Mouse (Mus musculus): ENCODE data around the gene Trpc6.
A peak's percentile ranks its signal among the peaks of the same experiment; 100 is the strongest.

Trpc6 gene

GRCm38 (mm10) chr9:8544041-8544794 is at the start of gene Trpc6:
Gene Trpc6, plus strand, starts transcription at chr9:8544142.
- DNase-seq = peak in 1 of 2 experiments; percentile 4

GRCm38 (mm10) chr9:8520911-8521310 is 23.0 kb upstream of the Trpc6 start:
- DNase-seq = no peak

- no peak for DNase-seq
These were observed 10.3 kb upstream of the Trpc6 start for GRCm38 (mm10) chr9:8533670-8534069.

GRCm38 (mm10) chr9:8545236-8545635 is 1.3 kb downstream of the Trpc6 start:
- DNase-seq = no peak

- no peak for DNase-seq
These were observed 14.6 kb downstream of the Trpc6 start for GRCm38 (mm10) chr9:8558574-8558973.

- peak; percentile 19 to 36 for DNase-seq
These were observed 48.7 kb downstream of the Trpc6 start for GRCm38 (mm10) chr9:8592618-8593017.

GRCm38 (mm10) chr9:8597089-8597488 is 53.1 kb downstream of the Trpc6 start:
- peak; percentile 52 to 63 for DNase-seq

GRCm38 (mm10) chr9:8606816-8607491 is 63.0 kb downstream of the Trpc6 start:
- no peak for DNase-seq

- DNase-seq = no peak
These were observed 90.4 kb downstream of the Trpc6 start for GRCm38 (mm10) chr9:8634344-8634743.

- DNase-seq = no peak
These were observed 99.5 kb downstream of the Trpc6 start for GRCm38 (mm10) chr9:8643453-8643852.

- no peak for DNase-seq
These were observed 111.4 kb downstream of the Trpc6 start for GRCm38 (mm10) chr9:8655347-8655746.

GRCm38 (mm10) chr9:8672944-8673343 is 129.0 kb downstream of the Trpc6 start:
- DNase-seq = no peak

GRCm38 (mm10) chr9:8676607-8677006 is 132.7 kb downstream of the Trpc6 start:
- no peak for DNase-seq

GRCm38 (mm10) chr9:8693177-8693576 is 149.2 kb downstream of the Trpc6 start:
- DNase-seq = no peak

GRCm38 (mm10) chr9:8700669-8701068 is 156.7 kb downstream of the Trpc6 start:
- peak; percentile 60 to 69 for DNase-seq

- DNase-seq = no peak
These were observed 159.6 kb downstream of the Trpc6 start for GRCm38 (mm10) chr9:8703516-8703915.

GRCm38 (mm10) chr9:8703956-8704355 is 160.0 kb downstream of the Trpc6 start:
- DNase-seq = no peak

- DNase-seq = no peak
These were observed 166.3 kb downstream of the Trpc6 start for GRCm38 (mm10) chr9:8710052-8710739.

- DNase-seq = no peak
These were observed 175.1 kb downstream of the Trpc6 start for GRCm38 (mm10) chr9:8719017-8719416.

- DNase-seq = no peak
These were observed 185.1 kb downstream of the Trpc6 start for GRCm38 (mm10) chr9:8729056-8729455.

All from cerebellum, adult 18-20 months (tissue).